Mouse (Mus musculus) adrenal gland, postnatal 0 days (tissue): ENCODE results near the gene Dio2. TPM values are rescaled to one million over a fixed set of nuclear protein-coding genes. Genes with fewer than 3 reads are reported as not detected.

Experiments used
- polyA plus RNA-seq: library from polyadenylated mRNA; unstranded; fragments of >200 nt; fragmentation: Nextera tagmentation; extraction: Ambion mirVana; gene quantifications from 2 replicates; pipeline ENCODE4 v1.2.1, GENCODE M21; 2015

The Dio2 gene
- polyA plus RNA-seq = 0.04 TPM in 1 of 2 replicates, not detected in the other

GRCm38 (mm10) chr12:90738388-90739223 is at the start of gene Dio2:
Gene Dio2 (minus strand): TSS chr12:90738438.

